ENCODE assay signal across 27 mouse cellular contexts in the genomic region with DNA sequence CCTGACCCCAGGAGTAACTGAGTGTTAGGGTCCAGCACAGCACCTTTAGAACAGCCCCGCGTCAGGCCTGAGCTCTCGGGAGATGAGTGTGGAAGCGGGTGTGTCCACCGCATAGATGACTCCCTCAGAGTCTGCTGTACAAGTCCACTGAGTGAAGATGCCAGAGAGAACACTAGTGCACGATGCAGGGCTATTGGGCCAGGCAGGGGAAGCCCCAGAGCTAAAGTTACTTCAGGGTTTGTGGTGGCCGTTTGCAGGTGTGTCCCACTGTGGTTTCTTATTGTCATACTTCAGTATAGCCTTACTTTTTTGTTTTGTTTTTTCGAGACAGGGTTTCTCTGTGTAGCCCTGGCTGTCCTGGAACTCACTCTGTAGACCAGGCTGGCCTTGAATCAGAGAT. TPM values are rescaled to one million over a fixed set of nuclear protein-coding genes. Genes with fewer than 3 reads are reported as not detected.
DNase-seq lines count a peak whose midpoint lies in the region; ATAC-seq and TF ChIP-seq lines count a peak whose summit lies in the region.
"Had no signal": no experiment of that assay in that cellular context is flagged by ENCODE, and none has a peak within 500 bp of the region (broad histone marks: within the 10 kb centered on the region; RNA-seq: fewer than 3 reads in every experiment).

No protein-coding gene starts in this region.

- peak; percentile 56 for DNase-seq in thymus, postnatal 0 days (ENCODE audit: low spot score)
- no peak for DNase-seq in thymus, adult 18-20 months
- peak; percentile 10 for DNase-seq in T-cell, adult 2 months (ENCODE audit: low spot score)
- DNase-seq in natural killer cell, adult 2 months (ENCODE audit: low spot score in 2 of 2) = peak; percentile 47 to 70
- DNase-seq in thymus, postnatal 4 days = peak; percentile 41
- no peak for DNase-seq in gastrocnemius, postnatal 25 days
- no peak for DNase-seq in midbrain, postnatal 0 days (ENCODE audit: low spot score)
- DNase-seq: adrenal gland, adult 2 months; cerebellum, adult 9-11 months; embryo, embryonic 11 days; heart, postnatal 10 days; kidney, adult 2 months; kidney, postnatal 36 days; lung, adult 18-20 months; lung, postnatal 10 days; right cerebral cortex, postnatal 14 days had no signal

- no peak overlapping the region for H3K27ac ChIP-seq in forebrain, embryonic 15.5 days (replicated peaks)
- no peak overlapping the region for H3K27ac ChIP-seq in midbrain, postnatal 0 days (ENCODE audit: low read depth, low read length)
- H3K27ac ChIP-seq: embryonic facial prominence, embryonic 12.5 days; heart, embryonic 13.5 days; hindbrain, embryonic 10.5 days; hindbrain, embryonic 15.5 days; limb, embryonic 13.5 days; liver, embryonic 12.5 days; midbrain, embryonic 10.5 days; midbrain, embryonic 15.5 days; neural tube, embryonic 12.5 days had no signal

- no peak for ATAC-seq in forebrain, embryonic 15.5 days (replicated peaks)
- no peak for ATAC-seq in midbrain, postnatal 0 days (ENCODE audit: low FRiP score)
- ATAC-seq: forebrain, embryonic 14.5 days; midbrain, embryonic 15.5 days had no signal

- H3K4me1 ChIP-seq in forebrain, embryonic 15.5 days = no peaks in the 10 kb centered on the region
- H3K4me1 ChIP-seq in midbrain, postnatal 0 days (ENCODE audit: insufficient read depth, low read length) = no peaks in the 10 kb centered on the region
- H3K4me1 ChIP-seq: embryonic facial prominence, embryonic 12.5 days; heart, embryonic 13.5 days; hindbrain, embryonic 15.5 days; limb, embryonic 13.5 days; midbrain, embryonic 10.5 days; midbrain, embryonic 15.5 days; neural tube, embryonic 12.5 days had no signal

- peaks cover 23% of the 10 kb centered on the region for H3K36me3 ChIP-seq in forebrain, embryonic 15.5 days
- H3K36me3 ChIP-seq in midbrain, postnatal 0 days (ENCODE audit: insufficient read depth, low read length) = peaks cover 35% of the 10 kb centered on the region

- no peak for TF ChIP-seq CTCF in midbrain, postnatal 0 days (IDR thresholded peaks at IDR 0.05)

- H3K4me3 ChIP-seq in forebrain, embryonic 15.5 days = no peak overlapping the region
- H3K4me3 ChIP-seq in midbrain, postnatal 0 days (ENCODE audit: low read depth, low read length) = no peak overlapping the region
- H3K4me3 ChIP-seq: embryonic facial prominence, embryonic 12.5 days; heart, embryonic 13.5 days; hindbrain, embryonic 10.5 days; hindbrain, embryonic 15.5 days; limb, embryonic 13.5 days; liver, embryonic 12.5 days; midbrain, embryonic 10.5 days; midbrain, embryonic 15.5 days; neural tube, embryonic 12.5 days had no signal

- no peaks in the 10 kb centered on the region for H3K9me3 ChIP-seq in forebrain, embryonic 15.5 days
- no peaks in the 10 kb centered on the region for H3K9me3 ChIP-seq in midbrain, postnatal 0 days (ENCODE audit: low read length)
- H3K9me3 ChIP-seq: embryonic facial prominence, embryonic 12.5 days; heart, embryonic 13.5 days; hindbrain, embryonic 10.5 days; hindbrain, embryonic 15.5 days; limb, embryonic 13.5 days; liver, embryonic 12.5 days; midbrain, embryonic 10.5 days; midbrain, embryonic 15.5 days; neural tube, embryonic 12.5 days had no signal

- no peak overlapping the region for H3K9ac ChIP-seq in forebrain, embryonic 15.5 days (replicated peaks)
- H3K9ac ChIP-seq in midbrain, postnatal 0 days (replicated peaks; ENCODE audit: low read length, poor library complexity, severe bottlenecking) = no peak overlapping the region
- H3K9ac ChIP-seq: embryonic facial prominence, embryonic 12.5 days; heart, embryonic 13.5 days; hindbrain, embryonic 15.5 days; limb, embryonic 13.5 days; liver, embryonic 12.5 days; midbrain, embryonic 15.5 days; neural tube, embryonic 12.5 days had no signal

- H3K4me2 ChIP-seq in forebrain, embryonic 15.5 days (replicated peaks) = no peak overlapping the region
- H3K4me2 ChIP-seq in midbrain, postnatal 0 days (ENCODE audit: low read depth, low read length, poor library complexity, severe bottlenecking) = no peak overlapping the region
- H3K4me2 ChIP-seq: embryonic facial prominence, embryonic 12.5 days; heart, embryonic 13.5 days; hindbrain, embryonic 15.5 days; limb, embryonic 13.5 days; liver, embryonic 12.5 days; midbrain, embryonic 15.5 days; neural tube, embryonic 12.5 days had no signal

- WGBS in forebrain, embryonic 15.5 days = 89% methylated on average over 8 of the region's 8 CpGs
- 93% methylated on average over 8 of the region's 8 CpGs for WGBS in midbrain, postnatal 0 days

- no peaks in the 10 kb centered on the region for H3K27me3 ChIP-seq in forebrain, embryonic 15.5 days
- H3K27me3 ChIP-seq in midbrain, postnatal 0 days (ENCODE audit: insufficient read depth, low read length) = no peaks in the 10 kb centered on the region
- H3K27me3 ChIP-seq: embryonic facial prominence, embryonic 12.5 days; heart, embryonic 13.5 days; hindbrain, embryonic 15.5 days; limb, embryonic 13.5 days; liver, embryonic 12.5 days; midbrain, embryonic 15.5 days; neural tube, embryonic 12.5 days had no signal

RNA-seq across cellular contexts. Expression of gene Dnaaf5, which starts 10.9 kb away (rescaled TPM):
- polyA plus RNA-seq in thymus, postnatal 0 days (2015; fragmentation: Nextera tagmentation; extraction: Ambion mirVana) = 3.4 and 4.1 TPM in 2 replicates
- 10 to 100 TPM; 11.9 to 12.1 TPM for total RNA-seq in gastrocnemius, postnatal 25 days (2021)
- polyA plus RNA-seq in forebrain, embryonic 15.5 days (2015; fragmentation: Nextera tagmentation; extraction: Ambion mirVana) = 3.2 and 3.9 TPM in 2 replicates
- 11.6 and 14.0 TPM in 2 replicates for total RNA-seq in midbrain, postnatal 0 days (2014; rRNA removed)
- 1.9 and 2.9 TPM in 2 replicates for polyA plus RNA-seq in midbrain, postnatal 0 days (2015; fragmentation: Nextera tagmentation; extraction: Ambion mirVana)

RNA-seq across cellular contexts. Expression of gene Prkar1b, which starts 11.1 kb away (rescaled TPM):
- polyA plus RNA-seq in thymus, postnatal 0 days (2015; fragmentation: Nextera tagmentation; extraction: Ambion mirVana) = 2.4 and 3.5 TPM in 2 replicates
- total RNA-seq in gastrocnemius, postnatal 25 days (2021) = 1 to 10 TPM in 1 of 2 experiments, under 1 TPM in 1; 0.91 to 1.3 TPM
- polyA plus RNA-seq in forebrain, embryonic 15.5 days (2015; fragmentation: Nextera tagmentation; extraction: Ambion mirVana) = 171 and 193 TPM in 2 replicates
- 312 and 397 TPM in 2 replicates for total RNA-seq in midbrain, postnatal 0 days (2014; rRNA removed)
- polyA plus RNA-seq in midbrain, postnatal 0 days (2015; fragmentation: Nextera tagmentation; extraction: Ambion mirVana) = 415 and 445 TPM in 2 replicates

RNA-seq across cellular contexts. Expression of gene Sun1, which starts 39.5 kb away (rescaled TPM):
- polyA plus RNA-seq in thymus, postnatal 0 days (2015; fragmentation: Nextera tagmentation; extraction: Ambion mirVana) = 19.0 and 19.4 TPM in 2 replicates
- 10 to 100 TPM; 33.2 to 35.6 TPM for total RNA-seq in gastrocnemius, postnatal 25 days (2021)
- polyA plus RNA-seq in forebrain, embryonic 15.5 days (2015; fragmentation: Nextera tagmentation; extraction: Ambion mirVana) = 51.5 and 54.3 TPM in 2 replicates
- total RNA-seq in midbrain, postnatal 0 days (2014; rRNA removed) = 63.6 and 75.0 TPM in 2 replicates
- polyA plus RNA-seq in midbrain, postnatal 0 days (2015; fragmentation: Nextera tagmentation; extraction: Ambion mirVana) = 32.1 and 35.3 TPM in 2 replicates

Comparison
In these comparisons a context has a peak if more than half of its experiments do, and no peak if none do; other contexts are left out.
1. DNase-seq: peak in thymus, postnatal 0 days (single experiment), T-cell, adult 2 months (single experiment), natural killer cell, adult 2 months (2 of 2) and thymus, postnatal 4 days (single experiment); none in thymus, adult 18-20 months (0 of 2), gastrocnemius, postnatal 25 days (single experiment) and midbrain, postnatal 0 days (single experiment).
2. RNA of gene Prkar1b, which starts 11.1 kb away (polyA plus RNA-seq): 415 to 445 TPM in midbrain, postnatal 0 days and 171 to 193 TPM in forebrain, embryonic 15.5 days; 2.4 to 3.5 TPM in thymus, postnatal 0 days; every median in the first group is over 10 times any median in the second.